Mouse (Mus musculus): ENCODE measurements around the gene Olfr707. TPM values are rescaled to one million over a fixed set of nuclear protein-coding genes. Genes with fewer than 3 reads are reported as not detected.
"Not testable (repeated sequence)": the region's sequence is repeated elsewhere in the genome, so short reads cannot be mapped to it uniquely, and the experiment has no call there.

Gene Olfr707
- polyA plus RNA-seq (2014; fragmentation: Nextera tagmentation; extraction: Ambion mirVana): not detected in 2 replicates

GRCm38 (mm10) chr7:106901141-106901540, at the start of gene Olfr707:
Gene Olfr707 (minus strand): TSS chr7:106901241.
- not testable (repeated sequence) for H3K4me1 ChIP-seq (ENCODE audit: control insufficient read depth, insufficient read depth, low read length); ATAC-seq (ENCODE audit: low FRiP score); H3K9me3 ChIP-seq (ENCODE audit: control insufficient read depth, low read length); H3K9ac ChIP-seq (ENCODE audit: low read length); DNase-seq (ENCODE audit: low spot score, missing footprints); H3K4me2 ChIP-seq; H3K36me3 ChIP-seq (ENCODE audit: control insufficient read depth, insufficient read depth, low read length); H3K27me3 ChIP-seq (ENCODE audit: control insufficient read depth, insufficient read depth, low read length); H3K27ac ChIP-seq (ENCODE audit: low read depth, low read length); H3K4me3 ChIP-seq (ENCODE audit: low read depth, low read length)
- WGBS: 82% methylated on average over 3 of the region's 3 CpGs

GRCm38 (mm10) chr7:106948212-106948611, 47.2 kb upstream of the Olfr707 start, which contains the start of gene Olfr710:
Gene Olfr710 (minus strand): TSS chr7:106948312.
- 71% methylated on average over 3 of the region's 3 CpGs for WGBS
- no peaks in the 10 kb centered on the region for H3K4me1 ChIP-seq (ENCODE audit: control insufficient read depth, insufficient read depth, low read length)
- no peak within 1 kb of the TSS for H3K4me3 ChIP-seq (ENCODE audit: low read depth, low read length)
- H3K36me3 ChIP-seq (ENCODE audit: control insufficient read depth, insufficient read depth, low read length): no peaks in the 10 kb centered on the region
- no peak for ATAC-seq (ENCODE audit: low FRiP score)
- H3K27me3 ChIP-seq (ENCODE audit: control insufficient read depth, insufficient read depth, low read length): no peaks in the 10 kb centered on the region
- no peak within 1 kb of the TSS for H3K4me2 ChIP-seq
- H3K9me3 ChIP-seq (ENCODE audit: control insufficient read depth, low read length): no peaks in the 10 kb centered on the region
- H3K9ac ChIP-seq (ENCODE audit: low read length): no peak within 1 kb of the TSS
- DNase-seq (ENCODE audit: low spot score, missing footprints): no peak
- no peak within 1 kb of the TSS for H3K27ac ChIP-seq (ENCODE audit: low read depth, low read length)

DNA sequence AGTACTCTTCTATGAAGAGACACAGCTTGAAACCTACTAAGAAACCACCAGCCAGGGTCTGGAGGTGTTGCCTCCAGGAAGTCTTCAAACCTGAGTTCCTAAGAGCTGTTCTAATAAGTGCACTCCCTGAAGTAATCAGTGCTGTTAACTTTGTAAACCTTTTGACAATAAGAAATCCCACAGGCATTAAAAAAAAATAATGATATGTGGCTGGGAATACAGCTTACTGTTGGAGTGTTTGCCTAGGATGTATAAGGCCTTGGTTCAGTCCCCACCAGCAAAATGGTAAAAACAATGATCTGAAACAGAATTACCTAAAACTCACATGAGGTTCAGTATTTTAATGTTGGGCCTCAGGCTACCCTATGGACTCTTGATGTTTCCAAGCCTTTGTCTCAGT, 31.1 kb upstream of the Olfr707 start, which contains the start of gene Olfr709-ps1:
Gene Olfr709-ps1 (minus strand): TSS at position 101 of the 400 bp plus-strand sequence.
- no peak within 1 kb of the TSS for H3K27ac ChIP-seq (ENCODE audit: low read depth, low read length)
- no peaks in the 10 kb centered on the region for H3K9me3 ChIP-seq (ENCODE audit: control insufficient read depth, low read length)
- no peak within 1 kb of the TSS for H3K4me3 ChIP-seq (ENCODE audit: low read depth, low read length)
- H3K9ac ChIP-seq (ENCODE audit: low read length): no peak within 1 kb of the TSS
- ATAC-seq (ENCODE audit: low FRiP score) (no peak), DNase-seq (ENCODE audit: low spot score, missing footprints) (no peak)
- no peaks in the 10 kb centered on the region for H3K4me1 ChIP-seq (ENCODE audit: control insufficient read depth, insufficient read depth, low read length)
- no peak within 1 kb of the TSS for H3K4me2 ChIP-seq
- H3K27me3 ChIP-seq (ENCODE audit: control insufficient read depth, insufficient read depth, low read length): no peaks in the 10 kb centered on the region
- H3K36me3 ChIP-seq (ENCODE audit: control insufficient read depth, insufficient read depth, low read length): no peaks in the 10 kb centered on the region

DNA sequence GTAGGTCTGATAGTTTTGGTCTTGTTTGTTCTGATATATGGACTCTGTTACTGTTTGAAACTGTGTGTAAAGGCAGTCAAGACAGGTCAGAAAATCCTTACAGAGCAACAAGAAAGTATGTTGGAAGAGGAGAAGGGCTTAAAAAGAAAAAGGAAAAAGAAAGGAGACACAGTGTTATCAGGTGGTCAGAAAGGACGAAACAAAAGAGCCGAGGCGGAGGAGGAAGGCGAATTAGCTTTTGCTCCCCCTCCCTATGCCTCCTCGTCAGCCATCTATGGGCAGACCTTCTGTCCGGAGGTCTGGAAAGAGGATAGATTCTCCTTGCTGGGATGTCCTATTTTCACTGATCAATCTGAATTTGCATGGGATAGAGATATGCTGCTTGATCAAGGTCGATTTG, 19.9 kb upstream of the Olfr707 start:
- WGBS: 93% methylated on average over 2 of the region's 7 CpGs

GRCm38 (mm10) chr7:106907676-106908075, 6.6 kb upstream of the Olfr707 start, which contains the start of gene Olfr1532-ps1:
Gene Olfr1532-ps1 (plus strand): TSS chr7:106908001.
- ATAC-seq (ENCODE audit: low FRiP score) (no peak), DNase-seq (ENCODE audit: low spot score, missing footprints) (no peak)
- Histone ChIP-seq H3K4me3 (ENCODE audit: low read depth, low read length) (no peak within 1 kb of the TSS), H3K36me3 (ENCODE audit: control insufficient read depth, insufficient read depth, low read length) (no peaks in the 10 kb centered on the region), H3K4me1 (ENCODE audit: control insufficient read depth, insufficient read depth, low read length) (no peaks in the 10 kb centered on the region), H3K4me2 (no peak within 1 kb of the TSS), H3K9ac (ENCODE audit: low read length) (no peak within 1 kb of the TSS), H3K9me3 (ENCODE audit: control insufficient read depth, low read length) (no peaks in the 10 kb centered on the region), H3K27ac (ENCODE audit: low read depth, low read length) (no peak within 1 kb of the TSS), H3K27me3 (ENCODE audit: control insufficient read depth, insufficient read depth, low read length) (no peaks in the 10 kb centered on the region)
- 67% methylated on average over 2 of the region's 2 CpGs for WGBS

More for the DNA sequence above, 19.9 kb upstream of the Olfr707 start:
- not testable (repeated sequence) for H3K36me3 ChIP-seq (ENCODE audit: control insufficient read depth, insufficient read depth, low read length); H3K9ac ChIP-seq (ENCODE audit: low read length); DNase-seq (ENCODE audit: low spot score, missing footprints); H3K9me3 ChIP-seq (ENCODE audit: control insufficient read depth, low read length); ATAC-seq (ENCODE audit: low FRiP score); H3K27ac ChIP-seq (ENCODE audit: low read depth, low read length); H3K4me1 ChIP-seq (ENCODE audit: control insufficient read depth, insufficient read depth, low read length); H3K4me3 ChIP-seq (ENCODE audit: low read depth, low read length); H3K4me2 ChIP-seq; H3K27me3 ChIP-seq (ENCODE audit: control insufficient read depth, insufficient read depth, low read length)

GRCm38 (mm10) chr7:106888062-106888461, 13.0 kb downstream of the Olfr707 start, which contains the start of gene Olfr706:
Gene Olfr706 (minus strand): TSS chr7:106888162.
- no peaks in the 10 kb centered on the region for H3K27me3 ChIP-seq (ENCODE audit: control insufficient read depth, insufficient read depth, low read length)
- no peak within 1 kb of the TSS for H3K4me3 ChIP-seq (ENCODE audit: low read depth, low read length)
- 80% methylated on average over 2 of the region's 2 CpGs for WGBS
- DNase-seq (ENCODE audit: low spot score, missing footprints): no peak
- H3K9ac ChIP-seq (ENCODE audit: low read length): no peak within 1 kb of the TSS
- H3K27ac ChIP-seq (ENCODE audit: low read depth, low read length): no peak within 1 kb of the TSS
- H3K4me2 ChIP-seq: no peak within 1 kb of the TSS
- no peaks in the 10 kb centered on the region for H3K4me1 ChIP-seq (ENCODE audit: control insufficient read depth, insufficient read depth, low read length)
- H3K36me3 ChIP-seq (ENCODE audit: control insufficient read depth, insufficient read depth, low read length): no peaks in the 10 kb centered on the region
- no peaks in the 10 kb centered on the region for H3K9me3 ChIP-seq (ENCODE audit: control insufficient read depth, low read length)
- no peak for ATAC-seq (ENCODE audit: low FRiP score)

DNA sequence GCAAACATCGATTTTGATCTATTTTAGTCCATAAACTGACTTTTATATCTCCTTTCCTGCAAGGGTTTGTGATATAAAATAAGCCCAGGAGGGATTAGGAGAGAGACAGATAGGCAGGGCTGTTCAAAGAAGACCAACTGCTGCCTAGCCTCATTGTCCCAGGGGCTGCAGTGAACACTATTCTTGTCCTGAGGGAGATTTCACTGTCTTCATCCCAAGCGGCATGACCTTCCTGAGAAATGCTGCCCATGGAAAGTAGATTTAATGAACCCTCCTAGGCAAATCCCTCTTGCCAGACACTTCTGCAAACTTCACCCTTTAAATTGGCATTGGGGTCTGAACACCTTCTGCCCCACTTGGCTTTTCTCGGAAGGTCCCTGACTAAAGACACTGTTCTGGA, 24.2 kb downstream of the Olfr707 start, which contains the start of gene Olfr705:
Gene Olfr705 (minus strand): TSS at position 101 of the 400 bp plus-strand sequence.
- WGBS: 83% methylated on average over 3 of the region's 3 CpGs
- ATAC-seq (ENCODE audit: low FRiP score): no peak
- no peak for DNase-seq (ENCODE audit: low spot score, missing footprints)
- H3K27ac ChIP-seq (ENCODE audit: low read depth, low read length): no peak within 1 kb of the TSS
- H3K4me1 ChIP-seq (ENCODE audit: control insufficient read depth, insufficient read depth, low read length): no peaks in the 10 kb centered on the region
- H3K36me3 ChIP-seq (ENCODE audit: control insufficient read depth, insufficient read depth, low read length): no peaks in the 10 kb centered on the region
- H3K9ac ChIP-seq (ENCODE audit: low read length): no peak within 1 kb of the TSS
- H3K4me2 ChIP-seq: no peak within 1 kb of the TSS
- no peaks in the 10 kb centered on the region for H3K9me3 ChIP-seq (ENCODE audit: control insufficient read depth, low read length)
- no peak within 1 kb of the TSS for H3K4me3 ChIP-seq (ENCODE audit: low read depth, low read length)
- no peaks in the 10 kb centered on the region for H3K27me3 ChIP-seq (ENCODE audit: control insufficient read depth, insufficient read depth, low read length)

DNA sequence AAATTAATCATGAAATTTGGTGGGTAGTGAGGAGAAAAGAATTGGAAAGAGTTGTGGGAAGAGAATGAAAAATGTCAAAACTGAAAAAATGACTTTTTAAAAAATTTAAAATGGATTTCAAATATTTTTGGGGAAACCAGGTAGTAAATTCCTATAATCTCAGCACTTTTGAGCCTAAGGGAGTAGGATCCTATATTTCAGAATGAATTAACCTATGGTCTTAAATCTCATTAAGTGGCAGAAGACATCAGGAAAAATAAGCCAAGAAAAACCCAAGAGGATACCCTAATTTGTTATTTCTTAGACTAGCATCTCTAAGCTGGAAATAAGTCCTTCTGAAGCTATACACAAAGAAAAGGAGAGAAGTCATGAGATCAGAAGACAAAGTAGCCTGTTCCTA, 38.2 kb downstream of the Olfr707 start, which contains the start of gene Olfr704:
Gene Olfr704 (plus strand): TSS at position 301 of the 400 bp plus-strand sequence.
- ATAC-seq (ENCODE audit: low FRiP score) (no peak), DNase-seq (ENCODE audit: low spot score, missing footprints) (no peak)
- H3K4me2 ChIP-seq: no peak within 1 kb of the TSS
- H3K9me3 ChIP-seq (ENCODE audit: control insufficient read depth, low read length): no peaks in the 10 kb centered on the region
- no peaks in the 10 kb centered on the region for H3K36me3 ChIP-seq (ENCODE audit: control insufficient read depth, insufficient read depth, low read length)
- no peaks in the 10 kb centered on the region for H3K27me3 ChIP-seq (ENCODE audit: control insufficient read depth, insufficient read depth, low read length)
- no peaks in the 10 kb centered on the region for H3K4me1 ChIP-seq (ENCODE audit: control insufficient read depth, insufficient read depth, low read length)
- H3K27ac ChIP-seq (ENCODE audit: low read depth, low read length): no peak within 1 kb of the TSS
- H3K9ac ChIP-seq (ENCODE audit: low read length): no peak within 1 kb of the TSS
- H3K4me3 ChIP-seq (ENCODE audit: low read depth, low read length): no peak within 1 kb of the TSS

DNA sequence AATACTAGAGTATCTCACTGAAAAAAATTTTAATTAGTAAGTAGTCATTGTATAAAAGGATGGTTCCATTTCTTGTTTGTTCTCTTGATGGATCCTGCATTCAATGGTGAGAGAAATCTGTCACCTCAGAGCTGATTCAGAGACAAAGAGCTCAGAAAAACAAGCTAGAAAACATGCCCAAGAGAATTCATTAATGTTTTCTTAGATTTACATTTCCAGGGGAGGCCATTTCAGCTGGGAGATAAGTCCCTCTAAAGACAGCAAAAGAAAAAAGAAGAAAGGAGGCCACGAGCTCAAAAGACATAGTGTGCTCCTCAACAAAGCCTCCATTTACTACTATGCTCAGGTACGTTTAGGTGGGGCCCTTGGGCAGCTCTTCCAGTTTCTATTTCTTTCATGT, 58.0 kb downstream of the Olfr707 start, which contains the start of gene Olfr703:
Gene Olfr703 (plus strand): TSS at position 301 of the 400 bp plus-strand sequence.
- no peak within 1 kb of the TSS for H3K4me2 ChIP-seq
- no peaks in the 10 kb centered on the region for H3K27me3 ChIP-seq (ENCODE audit: control insufficient read depth, insufficient read depth, low read length)
- ATAC-seq (ENCODE audit: low FRiP score): no peak
- H3K4me3 ChIP-seq (ENCODE audit: low read depth, low read length): no peak within 1 kb of the TSS
- no peaks in the 10 kb centered on the region for H3K36me3 ChIP-seq (ENCODE audit: control insufficient read depth, insufficient read depth, low read length)
- H3K4me1 ChIP-seq (ENCODE audit: control insufficient read depth, insufficient read depth, low read length): no peaks in the 10 kb centered on the region
- no peak within 1 kb of the TSS for H3K9ac ChIP-seq (ENCODE audit: low read length)
- H3K9me3 ChIP-seq (ENCODE audit: control insufficient read depth, low read length): no peaks in the 10 kb centered on the region
- no peak within 1 kb of the TSS for H3K27ac ChIP-seq (ENCODE audit: low read depth, low read length)
- WGBS: 65% methylated on average over 2 of the region's 2 CpGs
- no peak for DNase-seq (ENCODE audit: low spot score, missing footprints)
